ENCODE assay signal across 8 mouse cellular contexts in genomic region chr2:164918325-164918724, GRCm38 (mm10). TPM values are rescaled to one million over a fixed set of nuclear protein-coding genes. Genes with fewer than 3 reads are reported as not detected.
DNase-seq lines count a peak whose midpoint lies in the region; ATAC-seq lines count a peak whose summit lies in the region.

No protein-coding gene starts in this region.

- no peak overlapping the region for H3K9ac ChIP-seq in hindbrain, embryonic 11.5 days (ENCODE audit: low read depth, low read length)
- no peak overlapping the region for H3K9ac ChIP-seq in hindbrain, embryonic 13.5 days

- no peak overlapping the region for H3K4me2 ChIP-seq in hindbrain, embryonic 11.5 days (replicated peaks; ENCODE audit: low read depth, low read length)
- no peak overlapping the region for H3K4me2 ChIP-seq in hindbrain, embryonic 13.5 days

- intact Hi-C loops in heart, postnatal 14 days (cut with DNase I): no loop called here

- H3K4me3 ChIP-seq in hindbrain, embryonic 11.5 days (ENCODE audit: low read depth, low read length): no peak overlapping the region
- no peak overlapping the region for H3K4me3 ChIP-seq in hindbrain, embryonic 13.5 days

- WGBS in hindbrain, embryonic 11.5 days: 63% methylated on average over 4 of the region's 5 CpGs
- 65% methylated on average over 4 of the region's 5 CpGs for WGBS in hindbrain, embryonic 13.5 days

- H3K9me3 ChIP-seq in hindbrain, embryonic 11.5 days (ENCODE audit: control insufficient read depth, low read length): no peaks in the 10 kb centered on the region
- H3K9me3 ChIP-seq in hindbrain, embryonic 13.5 days: no peaks in the 10 kb centered on the region

- peak; percentile 59 for DNase-seq in hindbrain, embryonic 11.5 days (ENCODE audit: low spot score)
- peak; percentile 70 for DNase-seq in CD4-positive helper T cell, adult 2 months (ENCODE audit: low read depth, low spot score)
- DNase-seq in brain, adult 2 months (ENCODE audit: low read depth, low spot score): peak; percentile 73
- peak; percentile 40 for DNase-seq in lung, postnatal 10 days
- DNase-seq in heart, postnatal 14 days: no peak
- DNase-seq in urinary bladder, postnatal 4 days (ENCODE audit: low spot score in 2 of 2): no peak
- DNase-seq in urinary bladder, postnatal 14 days (ENCODE audit: low spot score): no peak

- no peaks in the 10 kb centered on the region for H3K4me1 ChIP-seq in hindbrain, embryonic 11.5 days (replicated peaks; ENCODE audit: control insufficient read depth, insufficient read depth, low read length)
- H3K4me1 ChIP-seq in hindbrain, embryonic 13.5 days (replicated peaks): peaks cover 16% of the 10 kb centered on the region

- no peak for ATAC-seq in hindbrain, embryonic 11.5 days (ENCODE audit: low FRiP score)
- ATAC-seq in hindbrain, embryonic 13.5 days (ENCODE audit: low FRiP score): no peak

- H3K27me3 ChIP-seq in hindbrain, embryonic 11.5 days (ENCODE audit: control insufficient read depth, insufficient read depth, low read length): no peaks in the 10 kb centered on the region
- no peaks in the 10 kb centered on the region for H3K27me3 ChIP-seq in hindbrain, embryonic 13.5 days

- 0 out of 2 replicates have a peak, but pooled peaks cover 2% of the 10 kb centered on the region for H3K36me3 ChIP-seq in hindbrain, embryonic 11.5 days (ENCODE audit: control insufficient read depth, insufficient read depth, low read length)
- peaks cover 19% of the 10 kb centered on the region for H3K36me3 ChIP-seq in hindbrain, embryonic 13.5 days

- H3K27ac ChIP-seq in hindbrain, embryonic 11.5 days (ENCODE audit: low read depth, low read length): no peak overlapping the region
- no peak overlapping the region for H3K27ac ChIP-seq in hindbrain, embryonic 13.5 days

RNA-seq across cellular contexts. Expression of gene Zfp335, which starts 6.8 kb away (rescaled TPM):
- polyA plus RNA-seq in hindbrain, embryonic 11.5 days (2014; fragmentation: Nextera tagmentation; extraction: Ambion mirVana): 8.6 and 8.8 TPM in 2 replicates
- polyA plus RNA-seq in hindbrain, embryonic 13.5 days (2015; fragmentation: Nextera tagmentation; extraction: Ambion mirVana): 13.1 and 13.9 TPM in 2 replicates
- 10 to 100 TPM; 10.7 to 10.8 TPM for total RNA-seq in heart, postnatal 14 days (2021)

RNA-seq across cellular contexts. Expression of gene Mmp9, which starts 22.3 kb away (rescaled TPM):
- polyA plus RNA-seq in hindbrain, embryonic 11.5 days (2014; fragmentation: Nextera tagmentation; extraction: Ambion mirVana): 1.3 TPM in 2 replicates
- polyA plus RNA-seq in hindbrain, embryonic 13.5 days (2015; fragmentation: Nextera tagmentation; extraction: Ambion mirVana): 23.8 and 25.2 TPM in 2 replicates
- under 1 TPM; 0.43 to 0.63 TPM for total RNA-seq in heart, postnatal 14 days (2021)

RNA-seq across cellular contexts. Expression of gene Pcif1, which starts 39.2 kb away (rescaled TPM):
- polyA plus RNA-seq in hindbrain, embryonic 11.5 days (2014; fragmentation: Nextera tagmentation; extraction: Ambion mirVana): 58.1 and 60.0 TPM in 2 replicates
- polyA plus RNA-seq in hindbrain, embryonic 13.5 days (2015; fragmentation: Nextera tagmentation; extraction: Ambion mirVana): 87.8 and 95.3 TPM in 2 replicates
- 10 to 100 TPM; 33.0 to 33.6 TPM for total RNA-seq in heart, postnatal 14 days (2021)

RNA-seq across cellular contexts. Expression of gene Slc12a5, which starts 42.3 kb away (rescaled TPM):
- polyA plus RNA-seq in hindbrain, embryonic 11.5 days (2014; fragmentation: Nextera tagmentation; extraction: Ambion mirVana): 7.4 and 7.5 TPM in 2 replicates
- 21.4 and 22.1 TPM in 2 replicates for polyA plus RNA-seq in hindbrain, embryonic 13.5 days (2015; fragmentation: Nextera tagmentation; extraction: Ambion mirVana)
- under 1 TPM; 0.73 to 0.91 TPM for total RNA-seq in heart, postnatal 14 days (2021)

Comparison
In these comparisons a context has a peak if more than half of its experiments do, and no peak if none do; other contexts are left out.
1. RNA of gene Mmp9, which starts 22.3 kb away (polyA plus RNA-seq): 23.8 to 25.2 TPM in hindbrain, embryonic 13.5 days; 1.3 TPM in hindbrain, embryonic 11.5 days; every median in the first group is over 10 times any median in the second.
2. DNase-seq: peak in hindbrain, embryonic 11.5 days (single experiment), CD4-positive helper T cell, adult 2 months (single experiment), brain, adult 2 months (single experiment) and lung, postnatal 10 days (single experiment); none in heart, postnatal 14 days (0 of 2), urinary bladder, postnatal 4 days (0 of 2) and urinary bladder, postnatal 14 days (single experiment).